Mouse (Mus musculus) E14TG2a.4 (cell line): Measurements from ENCODE around the gene Olfr66.

ENCODE experiments used
- CTCF ChIP-seq: conservative IDR thresholded peaks from 2 replicates; pipeline ENCODE4 v1.5.1; 2014; ENCODE audit warnings: low read length
- NANOG ChIP-seq: IDR thresholded peaks from 2 replicates; pipeline ENCODE4 v1.6.1; 2014; ENCODE audit warnings: borderline replicate concordance, low read length, mixed read lengths
- POU5F1 ChIP-seq: IDR thresholded peaks from 2 replicates; pipeline ENCODE4 v1.6.1; 2014; ENCODE audit warnings: low read length, borderline replicate concordance

GRCm38 (mm10) chr7:103873064-103873463 lies 13.0 kb downstream of the Olfr66 start:
- TF ChIP-seq CTCF, result no peak
- no peak for TF ChIP-seq POU5F1
- TF ChIP-seq NANOG, result no peak
